Mouse (Mus musculus) CH12.LX (cell line): ENCODE measurements around the gene Pced1b. TPM values are rescaled to one million over a fixed set of nuclear protein-coding genes. Genes with fewer than 3 reads are reported as not detected.

Experiments
- DNase-seq: peaks from one replicate; pipeline ENCODE4 v3.0.0-alpha.2; 2013; ENCODE audit errors: extremely low read depth
- H3K27ac ChIP-seq: 2 replicates; pipeline ENCODE4 v1.5.1; 2012; ENCODE audit warnings: low read depth, mild to moderate bottlenecking, control low read depth, moderate library complexity; ENCODE audit not compliant: insufficient read depth
- H3K27me3 ChIP-seq: replicated peaks from 2 replicates; pipeline ENCODE3; 2012; ENCODE audit warnings: inconsistent platforms
- H3K36me3 ChIP-seq, 2 experiments: replicated peaks in 1 of 2; 2 replicates each; pipeline versions ENCODE3 to v1.6.1; 2012; ENCODE audit warnings: inconsistent platforms in 1 of 2, low read length in 1 of 2, mild to moderate bottlenecking in 1 of 2, mixed read lengths in 1 of 2, moderate library complexity in 1 of 2; ENCODE audit not compliant: control insufficient read depth in 1 of 2, insufficient read depth in 1 of 2
- H3K4me1 ChIP-seq, 2 experiments: 2 replicates each; pipeline ENCODE4 v1.6.1; 2012; ENCODE audit warnings: inconsistent platforms in 1 of 2, moderate library complexity in 1 of 2; ENCODE audit not compliant: insufficient read depth in 2 of 2, control insufficient read depth in 1 of 2
- H3K4me2 ChIP-seq: 2 replicates; pipeline ENCODE4 v1.6.1; 2012; ENCODE audit warnings: low read depth, mild to moderate bottlenecking, control low read depth; ENCODE audit not compliant: poor library complexity, insufficient read depth, severe bottlenecking
- H3K4me3 ChIP-seq, 3 experiments: fragments of 150-350 bp in 1 of 3; sonication (generic) in 1 of 3; replicated peaks in 1 of 3; 2 replicates each; pipeline versions ENCODE3 to v1.5.1; 2011 to 2012; ENCODE audit warnings: low read depth in 2 of 3, low read length in 2 of 3, mild to moderate bottlenecking in 2 of 3, moderate library complexity in 2 of 3, control low read depth in 1 of 3, improper control_type of control experiment in 1 of 3, inconsistent platforms in 1 of 3, mixed read lengths in 1 of 3; ENCODE audit not compliant: poor library complexity in 1 of 3
- H3K79me2 ChIP-seq: replicated peaks from 2 replicates; pipeline ENCODE4 v1.6.1; 2012; ENCODE audit warnings: mild to moderate bottlenecking, moderate library complexity; ENCODE audit not compliant: control insufficient read depth, poor library complexity, insufficient read depth, severe bottlenecking; ENCODE audit errors: extremely low read depth
- H3K9ac ChIP-seq: 2 replicates; pipeline ENCODE4 v1.6.1; 2012; ENCODE audit warnings: low read depth, mild to moderate bottlenecking, control low read depth, moderate library complexity; ENCODE audit not compliant: insufficient read depth
- H3K9me3 ChIP-seq: replicated peaks from 2 replicates; pipeline ENCODE3; 2012; ENCODE audit warnings: low read length, inconsistent platforms, mixed read lengths
- BHLHE40 ChIP-seq: IDR thresholded peaks from 2 replicates; pipeline ENCODE4 v1.6.1; 2011; ENCODE audit warnings: mild to moderate bottlenecking, low read depth, low read length, improper control_type of control experiment
- CTCF ChIP-seq, 2 experiments: IDR thresholded peaks in 1 of 2; conservative IDR thresholded peaks in 1 of 2; 2 replicates each; pipeline ENCODE4 v1.5.1; 2011 to 2012; ENCODE audit warnings: low read depth in 2 of 2, low read length in 2 of 2, improper control_type of control experiment in 1 of 2, inconsistent platforms in 1 of 2, mild to moderate bottlenecking in 1 of 2, moderate library complexity in 1 of 2
- ETS1 ChIP-seq: conservative IDR thresholded peaks from 2 replicates; pipeline ENCODE4 v1.6.1; 2012; ENCODE audit warnings: low read depth, mild to moderate bottlenecking, inconsistent platforms, low read length, improper control_type of control experiment, moderate library complexity
- HCFC1 ChIP-seq: IDR thresholded peaks from 2 replicates; pipeline ENCODE4 v1.6.1; 2012; ENCODE audit warnings: low read depth, mild to moderate bottlenecking, inconsistent platforms, low read length, improper control_type of control experiment
- JUN ChIP-seq: IDR thresholded peaks from 2 replicates; pipeline ENCODE4 v1.6.1; 2011; ENCODE audit warnings: low read depth, mild to moderate bottlenecking, low read length, improper control_type of control experiment, moderate library complexity; ENCODE audit not compliant: insufficient read depth
- MAX ChIP-seq: IDR thresholded peaks from 2 replicates; pipeline ENCODE4 v1.6.1; 2011; ENCODE audit warnings: low read length, improper control_type of control experiment
- MEF2A ChIP-seq: IDR thresholded peaks from 2 replicates; pipeline ENCODE4 v1.6.1; 2014; ENCODE audit warnings: low read depth, mild to moderate bottlenecking, inconsistent platforms, low read length, improper control_type of control experiment, borderline replicate concordance
- MXI1 ChIP-seq: IDR thresholded peaks from 2 replicates; pipeline ENCODE4 v1.6.1; 2011; ENCODE audit warnings: mild to moderate bottlenecking, low read depth, low read length, improper control_type of control experiment
- MYC ChIP-seq: IDR thresholded peaks from 2 replicates; pipeline ENCODE4 v1.6.1; 2011; ENCODE audit warnings: low read depth, mild to moderate bottlenecking, improper control_type of control experiment, low read length
- POLR2A ChIP-seq: IDR thresholded peaks from 2 replicates; pipeline ENCODE4 v1.6.1; 2011; ENCODE audit warnings: low read depth, mild to moderate bottlenecking, improper control_type of control experiment, low read length
- USF1 ChIP-seq: IDR thresholded peaks from 2 replicates; pipeline ENCODE4 v1.6.1; 2014; ENCODE audit warnings: low read depth, mild to moderate bottlenecking, inconsistent platforms, low read length, improper control_type of control experiment
- ZKSCAN1 ChIP-seq: IDR thresholded peaks from 2 replicates; pipeline ENCODE4 v1.6.1; 2012; ENCODE audit warnings: low read depth, inconsistent platforms, low read length, improper control_type of control experiment, borderline replicate concordance
- ZMIZ1 ChIP-seq: IDR thresholded peaks from 2 replicates; pipeline ENCODE4 v1.6.1; 2012; ENCODE audit warnings: low read depth, mild to moderate bottlenecking, inconsistent platforms, low read length, improper control_type of control experiment
- ZNF384 ChIP-seq: IDR thresholded peaks from 2 replicates; pipeline ENCODE4 v1.6.1; 2012; ENCODE audit warnings: low read depth, low read length, improper control_type of control experiment, inconsistent platforms
- dilution Hi-C: fragments of 300-500 bp; cut with MboI; formaldehyde crosslinking; loops from 2 replicates; pipeline ENCODE4 v1.14.3; 2020; ENCODE audit warnings: low sequenced_read_pairs; ENCODE audit not compliant: extremely low pct_unique_long_range_greater_than_20kb, extremely low pct_ligation_motif_present
- in situ Hi-C: fragments of 300-500 bp; cut with MboI; formaldehyde crosslinking; loops from 3 replicates; pipeline ENCODE4 v1.14.3; 2019; ENCODE audit warnings: low sequenced_read_pairs, low pct_ligation_motif_present, low pct_unique_long_range_greater_than_20kb, mixed read lengths
- polyA plus RNA-seq: library from polyadenylated mRNA; unstranded; fragments of >175 nt; gene quantifications from 2 replicates; pipeline ENCODE4 v1.2.1, GENCODE M21; 2012; ENCODE audit warnings: low read depth; ENCODE audit not compliant: insufficient read length
- total RNA-seq, 2 experiments: library from RNA; depleted of rRNA; stranded (reverse); fragments of 300-350 nt in 1 of 2; fragments of >200 nt in 1 of 2; gene quantifications; 2 replicates each; pipeline ENCODE4 v1.2.3; 2012 to 2014

Gene Pced1b
- total and polyA plus RNA-seq, 3 experiments = 12.3 to 44.2 (median 21.1) TPM

GRCm38 (mm10) chr15:97424961-97425360 is 178.1 kb downstream of the Pced1b start:
- no peak for DNase-seq
- peaks cover 2 to 17% of the 10 kb centered on the region in 2 experiments; a peak in 2 of 4 replicates for H3K4me1 ChIP-seq
- dilution Hi-C loops (no loop called here), in situ Hi-C loops (no loop called here)
- H3K27me3 ChIP-seq = no peaks in the 10 kb centered on the region
- no peak overlapping the region for H3K9ac ChIP-seq
- no peaks in the 10 kb centered on the region for H3K9me3 ChIP-seq
- H3K36me3 ChIP-seq = peaks cover 0 to 6% of the 10 kb centered on the region in 2 experiments
- H3K79me2 ChIP-seq = no peaks in the 10 kb centered on the region
- TF ChIP-seq ZMIZ1 = no peak
- no peak overlapping the region for H3K4me2 ChIP-seq
- H3K27ac ChIP-seq = no peak overlapping the region
- no peak overlapping the region for H3K4me3 ChIP-seq

GRCm38 (mm10) chr15:97429201-97429900 is 182.4 kb downstream of the Pced1b start:
- Histone ChIP-seq H3K4me3 (no peak overlapping the region), H3K9ac (no peak overlapping the region), H3K4me2 (no peak overlapping the region), H3K79me2 (no peaks in the 10 kb centered on the region)
- TF ChIP-seq BHLHE40 (no peak), MAX (no peak), ETS1 (no peak), CTCF (conservative IDR thresholded peaks at IDR 0.05 in 1 of 2, IDR thresholded peaks at IDR 0.05 in 1 of 2; ENCODE audit: low read depth in 2 of 2, low read length in 2 of 2) (no peak)
- TF ChIP-seq, all 38 proteins: peak for 0
- DNase-seq = no peak
- Histone ChIP-seq H3K9me3 (no peaks in the 10 kb centered on the region), H3K27me3 (no peaks in the 10 kb centered on the region), H3K27ac (no peak overlapping the region), H3K36me3 (peaks cover 0 to 6% of the 10 kb centered on the region in 2 experiments), H3K4me1 (no peaks in the 10 kb centered on the region)
- in situ Hi-C loops = no loop called here
- dilution Hi-C loops = no loop called here

GRCm38 (mm10) chr15:97431533-97431932 is 184.6 kb downstream of the Pced1b start:
- Histone ChIP-seq H3K27ac (no peak overlapping the region), H3K27me3 (no peaks in the 10 kb centered on the region), H3K36me3 (peaks cover 0 to 1% of the 10 kb centered on the region in 2 experiments), H3K79me2 (no peaks in the 10 kb centered on the region), H3K9me3 (peaks cover 6% of the 10 kb centered on the region), H3K4me2 (no peak overlapping the region), H3K9ac (no peak overlapping the region), H3K4me3 (no peak overlapping the region), H3K4me1 (no peaks in the 10 kb centered on the region)
- in situ Hi-C loops (no loop called here), dilution Hi-C loops (no loop called here)
- DNase-seq = no peak
- TF ChIP-seq HCFC1 (no peak), JUN (no peak), BHLHE40 (no peak), ZNF384 (no peak), ZKSCAN1 (no peak), USF1 (no peak), MEF2A (no peak), ZMIZ1 (no peak), MXI1 (no peak), MYC (no peak), POLR2A (no peak)
